Mouse (Mus musculus): ENCODE results near the gene Swsap1.
A peak's percentile ranks its signal among the peaks of the same experiment; 100 is the strongest.

Swsap1 gene

DNA sequence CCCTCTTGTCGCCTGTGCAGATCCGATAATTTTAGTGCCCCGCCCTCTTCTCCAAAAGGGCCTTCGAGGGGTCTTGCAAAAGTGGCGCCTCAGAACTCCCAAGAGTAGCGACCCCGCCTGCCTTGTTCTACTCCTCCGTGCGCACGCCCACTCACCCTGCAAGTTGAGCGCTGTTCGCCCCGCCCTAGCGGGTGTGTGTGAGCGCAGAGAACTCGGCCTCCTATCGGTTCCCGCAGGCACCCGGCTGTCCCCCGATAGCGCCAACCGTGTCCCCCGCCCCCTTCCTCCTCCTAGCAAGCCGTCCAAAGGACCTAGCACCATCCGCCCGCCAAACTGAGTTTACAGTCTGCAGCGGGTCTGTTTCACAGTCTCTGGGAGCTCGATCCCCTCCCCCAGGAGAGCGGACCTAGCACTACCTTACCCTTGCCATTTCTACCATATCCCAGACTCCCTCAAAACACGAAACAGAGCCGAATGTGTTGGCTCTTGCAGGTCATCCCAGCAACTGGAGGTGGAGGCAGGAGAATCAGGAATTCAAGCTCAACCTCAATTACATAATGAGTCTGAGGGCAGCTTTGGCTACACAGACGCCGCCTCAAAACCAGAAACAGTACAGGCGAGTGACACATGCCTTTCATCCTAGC is 7.0 kb downstream of the Swsap1 start:
- DNase-seq (ENCODE audit: low spot score in 2 of 2) = peak in 1 of 2 experiments; percentile 44

DNA sequence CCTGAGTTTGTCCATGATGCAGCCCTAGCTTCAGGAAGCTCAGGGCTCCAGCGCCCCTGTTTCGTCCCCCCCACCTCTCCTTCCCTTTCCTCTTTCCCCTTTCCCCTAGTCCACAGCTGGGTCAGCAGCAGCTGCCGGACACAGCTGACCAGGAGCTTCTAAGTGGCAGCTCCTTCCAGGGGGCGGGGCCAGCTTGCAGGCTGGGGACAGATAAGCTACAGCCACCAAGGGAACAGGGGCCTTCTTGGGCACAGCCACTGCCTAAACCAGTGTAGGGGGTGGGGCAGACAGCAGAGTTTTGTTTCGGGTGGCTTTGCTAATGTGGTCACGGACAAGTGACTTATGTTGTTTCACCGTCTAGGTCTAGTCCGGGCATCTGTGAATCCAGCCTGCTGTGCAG is 7.9 kb downstream of the Swsap1 start, which contains the start of gene Epor:
TSS of gene Epor (minus strand) at position 90 of the 400 bp plus-strand sequence.
- no peak for DNase-seq (ENCODE audit: low spot score in 2 of 2)

DNA sequence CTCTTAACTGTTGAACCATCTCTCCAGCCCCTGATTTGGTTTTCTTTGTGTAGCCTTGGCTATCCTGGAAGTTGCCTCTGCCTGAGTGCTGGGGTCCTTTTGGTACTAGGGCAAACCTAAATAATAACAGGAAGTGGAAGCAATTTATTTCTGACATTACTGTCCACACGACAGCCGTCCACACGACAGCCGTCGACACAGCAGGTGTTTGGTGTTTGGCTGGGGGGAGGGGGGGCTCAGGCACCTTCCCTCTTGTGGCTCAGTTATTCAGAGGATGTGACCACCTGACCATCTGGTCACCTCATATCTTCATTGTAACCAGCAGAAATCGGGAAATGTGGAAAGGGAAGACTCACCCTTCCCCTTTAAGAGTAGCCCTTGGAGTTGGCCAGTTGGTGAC is 13.3 kb downstream of the Swsap1 start:
- no peak for DNase-seq (ENCODE audit: low spot score in 2 of 2)

DNA sequence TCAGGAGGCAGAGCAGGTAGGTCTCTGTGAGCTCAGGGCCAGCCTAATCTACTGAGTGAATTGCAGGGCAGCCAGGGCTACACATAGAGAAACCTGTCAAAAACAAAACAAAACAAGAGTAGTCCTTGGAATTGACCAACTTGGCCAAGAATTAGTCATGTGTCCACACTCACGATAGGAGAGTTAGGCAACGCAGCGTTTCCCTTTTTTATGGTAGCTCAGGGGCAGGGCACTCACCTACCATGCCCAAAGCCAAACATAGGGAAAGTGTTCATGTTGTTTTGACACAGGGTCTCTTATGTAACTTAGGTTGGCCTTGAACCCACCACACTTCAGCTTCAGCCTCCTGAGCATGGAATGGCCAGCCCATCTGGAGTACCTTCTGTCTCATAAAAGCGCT is 13.7 kb downstream of the Swsap1 start:
- no peak for DNase-seq (ENCODE audit: low spot score in 2 of 2)

DNA sequence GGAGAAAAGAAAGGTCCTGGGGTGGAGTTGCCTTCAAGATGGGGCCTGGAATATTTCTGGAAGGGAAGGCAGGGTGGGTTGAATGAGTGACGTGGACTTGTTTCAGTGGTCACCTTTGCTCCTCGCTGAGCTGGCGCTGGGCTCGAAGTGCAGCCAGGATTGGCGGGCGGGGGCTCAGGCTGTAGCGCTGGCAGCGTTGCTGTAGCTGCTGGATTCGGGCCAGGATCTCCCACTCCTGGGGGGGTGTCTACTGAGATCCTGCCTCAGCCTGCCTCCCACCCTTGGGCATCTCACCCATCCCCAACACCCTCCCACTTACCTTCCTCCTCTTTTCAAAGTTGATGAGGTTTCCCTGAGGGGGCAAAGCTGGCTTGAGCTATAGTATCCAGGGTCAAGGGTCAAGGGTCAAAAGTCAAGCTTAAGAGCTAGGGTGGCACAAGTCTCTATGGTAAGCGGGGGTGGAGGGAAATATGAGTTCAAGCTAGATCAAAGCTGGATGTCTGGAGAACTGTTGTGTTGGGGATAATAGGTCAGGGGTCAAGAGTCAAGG is 21.1 kb downstream of the Swsap1 start:
- DNase-seq (ENCODE audit: low spot score in 2 of 2) = no peak

DNA sequence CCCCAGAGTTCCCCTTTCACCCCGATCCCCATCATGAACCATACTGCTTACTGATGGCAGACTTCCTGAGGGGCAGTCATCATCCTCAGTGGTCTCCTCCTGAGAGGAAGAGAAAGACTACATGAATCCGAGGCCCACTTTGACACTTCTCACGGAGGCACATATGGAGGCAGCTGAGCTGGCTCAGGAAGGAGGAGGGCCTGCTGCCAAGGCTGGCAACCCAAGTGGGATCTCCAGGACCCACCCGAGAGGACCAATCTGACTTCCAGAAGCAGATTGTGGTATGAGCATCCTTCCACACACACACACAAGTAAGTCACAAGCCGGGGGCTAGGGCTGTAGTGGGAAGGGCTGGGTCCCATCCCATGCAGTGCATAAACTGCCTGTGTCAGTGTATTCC is 21.8 kb downstream of the Swsap1 start:
- no peak for DNase-seq (ENCODE audit: low spot score in 2 of 2)

DNA sequence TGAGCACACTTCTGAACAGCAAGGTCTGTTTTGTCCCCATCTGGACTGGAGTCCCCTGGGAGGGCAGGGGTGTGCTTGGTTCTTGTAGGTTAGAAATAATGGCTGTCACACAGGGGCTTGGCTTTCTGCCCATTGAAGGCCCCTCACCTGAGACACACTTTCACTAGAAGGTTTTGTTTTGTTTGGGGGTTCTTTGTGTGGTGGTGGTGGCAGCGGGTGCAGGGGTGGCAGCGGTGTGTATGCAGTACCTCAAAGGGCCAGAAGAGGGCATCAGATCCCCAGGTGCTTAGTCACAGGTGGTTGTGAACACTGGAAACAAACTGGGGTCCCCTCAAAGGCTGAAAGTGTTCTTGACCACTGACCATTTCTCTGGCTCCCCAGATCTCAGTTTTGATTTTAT is 22.4 kb downstream of the Swsap1 start:
- peak in 1 of 2 experiments; percentile 48 for DNase-seq (ENCODE audit: low spot score in 2 of 2)

DNA sequence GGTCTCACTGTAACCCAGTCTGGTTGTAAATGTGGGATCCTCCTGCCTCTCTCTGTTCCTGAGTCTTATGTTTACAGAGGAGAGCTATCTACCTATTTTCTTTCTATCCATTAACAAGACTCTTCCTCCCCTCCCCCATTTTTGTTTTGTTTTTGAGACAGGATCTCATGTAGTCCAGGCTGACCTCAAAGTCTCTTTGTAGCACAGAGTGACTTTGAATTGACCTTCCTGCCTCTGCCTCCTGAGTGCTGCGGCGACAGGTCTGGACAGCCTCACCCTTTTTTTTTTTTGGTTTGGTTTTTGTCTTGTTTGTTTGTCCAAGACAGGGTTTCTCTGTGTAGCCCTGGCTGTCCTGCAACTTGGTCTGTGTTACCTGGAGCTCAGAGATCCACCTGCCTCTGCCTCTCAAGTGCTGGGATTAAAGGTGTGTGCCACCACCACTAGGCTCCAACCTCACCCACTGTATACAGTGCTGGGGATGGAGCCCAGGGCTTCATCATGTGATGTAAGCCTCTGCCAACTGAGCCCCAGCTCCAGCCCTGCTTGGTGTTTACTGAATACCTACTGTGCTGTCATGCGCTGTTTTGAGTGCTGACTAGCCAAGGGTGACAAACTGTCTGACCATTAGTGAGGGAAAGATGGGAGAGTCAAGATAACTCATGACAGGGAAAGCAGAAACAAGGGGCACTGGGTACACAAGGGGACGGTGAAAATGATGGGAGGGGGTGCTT is 23.0 kb downstream of the Swsap1 start:
- no peak for DNase-seq (ENCODE audit: low spot score in 2 of 2)

DNA sequence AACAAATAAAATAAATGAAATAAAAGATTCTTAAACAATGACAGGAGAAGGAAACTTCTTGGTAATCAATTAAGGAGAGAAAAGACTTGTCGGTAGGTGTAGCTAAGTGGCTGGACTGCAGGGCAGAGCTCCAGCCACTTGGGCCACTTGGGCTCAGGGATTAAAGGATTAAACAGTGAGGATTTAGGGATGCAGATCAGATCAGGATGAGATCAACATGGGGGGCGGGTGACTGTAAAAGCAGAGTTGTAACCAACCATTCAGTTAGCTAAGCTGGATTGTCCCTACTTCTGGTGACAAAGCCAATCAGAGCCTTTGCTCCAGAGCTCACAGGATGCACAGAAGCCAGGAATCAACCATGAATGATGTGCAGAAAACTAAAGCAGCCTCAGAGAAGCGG is 28.4 kb downstream of the Swsap1 start:
- DNase-seq (ENCODE audit: low spot score in 2 of 2) = no peak

DNA sequence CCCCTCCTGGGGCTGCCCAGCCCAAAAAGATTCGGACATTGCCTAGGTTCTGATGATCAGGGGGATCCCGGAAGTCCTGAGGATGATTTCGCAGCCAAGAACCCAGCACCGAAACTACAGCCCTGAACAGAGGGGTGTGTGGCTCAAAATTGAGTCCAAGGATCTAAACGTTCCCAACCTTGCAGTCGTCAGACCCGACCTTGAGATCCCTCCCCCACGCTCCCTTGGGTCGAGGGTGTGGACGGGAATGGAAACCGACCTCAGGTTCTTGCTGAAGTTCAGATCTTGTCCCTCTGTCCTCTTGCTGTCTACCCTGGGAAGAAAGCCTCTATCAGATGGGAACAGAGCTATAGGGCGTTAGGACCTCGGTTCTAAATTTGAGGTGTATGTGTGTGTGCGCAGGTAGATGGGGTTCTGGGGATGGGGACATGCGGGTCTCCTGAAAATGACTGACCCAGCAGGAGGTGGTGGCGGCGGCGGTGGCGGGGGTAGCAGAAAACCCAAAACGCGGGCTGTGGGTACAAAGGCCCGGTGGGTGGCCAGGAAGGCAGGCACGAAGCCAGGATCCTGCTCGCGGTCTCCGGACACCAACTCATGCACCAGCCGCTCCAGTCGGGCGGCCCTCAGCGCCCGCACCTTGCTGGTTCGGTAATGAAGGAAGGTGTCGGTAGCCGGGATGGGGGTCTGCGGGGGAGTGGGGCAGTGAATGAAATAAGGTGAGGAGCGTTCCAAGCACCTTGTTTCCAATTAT is 32.2 kb downstream of the Swsap1 start:
- DNase-seq (ENCODE audit: low spot score in 2 of 2) = no peak

DNA sequence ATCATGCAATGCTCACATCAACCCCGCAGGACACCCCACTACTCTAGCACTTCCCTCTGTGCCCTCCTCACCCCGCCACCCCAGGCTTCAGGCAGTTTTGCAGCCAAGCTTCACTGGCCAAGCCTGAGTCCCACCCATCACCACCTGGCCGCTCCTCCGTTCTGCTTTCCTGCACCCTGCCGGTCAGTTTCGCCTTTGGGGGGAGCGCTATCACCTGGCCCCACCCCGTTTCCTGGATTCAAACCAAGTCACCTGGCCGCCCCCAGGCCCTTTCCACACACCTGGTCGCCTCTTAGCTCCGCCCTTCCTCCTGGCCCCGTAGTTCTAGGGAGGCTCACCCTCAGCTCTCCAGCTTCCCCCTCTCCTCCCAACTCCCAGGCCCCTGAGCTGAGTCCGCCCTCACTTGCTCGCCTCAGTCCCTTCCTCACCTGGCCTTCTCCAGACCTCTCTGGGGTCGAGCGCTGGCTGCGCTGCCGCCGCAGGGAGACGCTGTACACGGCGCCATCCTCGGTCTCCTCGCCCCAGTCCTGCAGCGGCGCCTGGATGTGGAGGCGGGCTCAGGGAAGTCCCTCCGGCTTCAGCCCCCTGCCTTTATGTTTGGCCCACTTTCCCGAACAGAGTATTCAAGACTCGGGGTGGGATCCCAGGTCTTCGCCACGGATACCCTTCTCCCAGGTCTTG is 33.0 kb downstream of the Swsap1 start:
- DNase-seq (ENCODE audit: low spot score in 2 of 2) = no peak

DNA sequence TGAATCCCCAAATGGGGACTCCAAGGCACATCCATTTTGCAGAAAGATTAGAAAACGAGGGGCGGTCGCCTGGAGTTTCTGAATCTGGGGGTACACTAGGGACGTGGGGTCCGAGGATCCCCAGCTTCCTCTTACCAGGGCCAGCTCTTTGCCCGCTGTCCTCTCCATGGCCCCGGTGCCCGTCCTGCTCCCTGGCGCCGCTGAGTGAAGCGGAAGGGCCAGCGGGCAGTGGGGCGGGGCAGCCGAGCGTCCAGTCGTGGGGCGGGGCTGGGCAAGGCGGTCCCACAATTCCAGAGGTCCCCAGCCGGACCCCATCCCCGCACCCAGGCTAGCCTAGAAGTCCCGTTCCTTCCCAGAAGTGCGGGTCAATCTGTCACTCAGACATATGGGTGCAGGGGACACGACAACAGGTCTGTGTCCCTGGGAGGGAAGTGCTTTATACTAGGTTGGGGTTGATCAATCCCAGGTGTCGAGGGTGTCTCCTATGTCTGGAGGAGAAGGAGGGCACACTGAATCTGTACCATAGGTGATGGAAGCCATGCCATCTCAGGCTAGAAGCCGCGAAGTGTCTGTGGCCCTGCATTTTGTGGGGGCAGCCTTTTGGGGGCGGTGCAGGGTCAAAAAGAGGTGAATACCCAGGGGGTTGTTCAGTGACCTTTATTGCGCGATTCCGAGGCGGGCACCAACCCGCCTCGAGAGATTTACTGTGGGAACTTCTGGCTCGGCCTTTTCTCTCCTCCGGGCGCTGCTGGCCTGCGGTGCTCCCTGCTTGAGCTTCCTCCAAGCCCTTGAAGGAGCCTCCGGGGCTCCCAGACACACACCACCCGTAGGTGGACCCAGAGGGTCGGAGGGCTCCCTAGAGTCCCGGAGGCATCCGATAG is 33.9 kb downstream of the Swsap1 start, which contains the start of gene Rgl3:
TSS of gene Rgl3 (minus strand) at position 217 of the 881 bp plus-strand sequence.
- DNase-seq (ENCODE audit: low spot score in 2 of 2) = no peak

DNA sequence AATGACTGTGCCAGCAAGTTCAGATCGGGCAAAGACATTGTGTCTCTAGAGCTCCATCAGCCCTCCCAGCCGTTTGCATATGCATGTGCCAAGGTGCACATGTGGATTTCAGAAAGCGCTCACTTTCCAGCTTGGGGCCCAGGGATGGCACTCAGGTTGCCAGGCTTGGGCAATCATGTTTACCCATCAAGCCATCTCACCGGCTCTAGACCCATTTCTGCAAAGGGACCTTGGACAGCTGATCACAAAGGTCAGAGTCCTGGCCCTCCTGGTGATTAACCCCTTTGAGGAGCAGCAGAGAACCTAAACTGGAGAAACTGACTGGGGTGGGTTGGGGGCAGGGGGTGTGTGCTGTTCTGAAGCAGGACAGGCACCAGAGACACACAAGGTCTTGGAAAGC is 36.7 kb downstream of the Swsap1 start:
- DNase-seq (ENCODE audit: low spot score in 2 of 2) = no peak

DNA sequence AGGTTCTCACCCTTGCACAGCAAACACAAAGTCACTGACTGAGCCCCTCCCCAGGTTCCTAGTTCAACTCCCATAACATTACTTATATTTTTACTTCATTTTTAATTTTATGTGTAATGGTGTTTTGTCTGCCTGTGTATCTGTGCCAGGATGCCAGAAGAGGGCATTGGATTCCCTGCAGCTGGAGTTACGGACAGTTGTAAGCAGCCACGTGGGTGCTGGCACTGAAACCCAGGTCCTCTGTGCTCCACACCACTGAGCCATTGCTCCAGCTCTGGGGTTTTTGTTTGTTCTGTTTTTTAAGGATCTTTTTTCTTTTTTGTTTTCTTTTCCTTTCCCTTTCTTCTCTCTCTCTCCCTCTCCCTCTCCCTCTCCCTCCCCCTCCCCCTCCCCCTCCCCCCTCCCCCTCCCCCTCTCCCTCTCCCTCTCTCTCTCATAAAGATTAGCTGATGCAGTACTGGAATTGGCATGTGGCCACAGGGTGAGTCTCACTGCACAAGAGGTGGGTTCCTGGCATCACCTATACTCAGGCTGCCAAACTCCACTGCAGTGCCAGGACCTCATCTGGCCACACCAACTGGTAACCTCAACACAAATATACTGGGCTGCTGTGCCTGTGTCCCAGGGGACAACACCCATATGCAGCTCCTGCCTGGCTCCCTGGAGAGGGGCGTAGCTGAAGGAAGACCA is 40.8 kb downstream of the Swsap1 start:
- DNase-seq (ENCODE audit: low spot score in 2 of 2) = no peak

DNA sequence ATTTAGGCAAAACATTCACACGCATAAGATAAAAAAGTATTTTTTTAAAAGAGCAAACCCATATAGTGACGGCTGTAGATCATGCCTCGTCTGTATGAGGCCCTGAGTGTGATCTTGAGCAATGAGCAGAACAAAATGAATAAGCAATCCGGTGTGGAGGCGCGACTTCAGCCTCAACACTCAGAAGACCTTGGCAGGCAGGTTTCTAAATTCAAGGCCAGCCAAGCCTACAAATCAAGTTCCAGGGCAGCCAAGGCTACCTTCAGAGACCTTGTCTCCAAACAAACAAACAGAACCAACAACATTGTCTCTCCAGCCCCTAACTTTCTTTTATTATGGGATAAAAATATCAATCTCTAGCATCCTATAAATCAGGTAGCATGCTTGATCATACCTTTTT is 44.7 kb downstream of the Swsap1 start:
- no peak for DNase-seq (ENCODE audit: low spot score in 2 of 2)

DNA sequence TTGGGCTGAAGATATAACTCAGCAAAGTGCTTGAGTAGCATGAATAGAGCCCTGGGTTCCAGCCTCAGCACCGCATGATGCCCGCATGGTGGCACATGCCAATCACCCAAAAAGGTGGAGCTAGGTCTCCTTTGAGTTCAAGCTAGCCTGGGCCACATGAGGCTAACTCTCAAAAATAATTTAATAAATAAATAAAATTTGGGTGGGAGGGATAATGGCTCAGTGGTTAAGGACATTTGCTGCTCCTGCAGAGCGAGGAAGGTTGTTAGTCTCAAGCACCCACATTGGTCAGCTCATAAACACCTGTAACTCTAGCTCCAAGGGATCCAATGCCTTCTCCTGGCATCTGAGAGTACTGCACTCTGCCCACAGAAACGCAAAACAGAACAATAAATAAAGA is 46.1 kb downstream of the Swsap1 start:
- no peak for DNase-seq (ENCODE audit: low spot score in 2 of 2)

DNA sequence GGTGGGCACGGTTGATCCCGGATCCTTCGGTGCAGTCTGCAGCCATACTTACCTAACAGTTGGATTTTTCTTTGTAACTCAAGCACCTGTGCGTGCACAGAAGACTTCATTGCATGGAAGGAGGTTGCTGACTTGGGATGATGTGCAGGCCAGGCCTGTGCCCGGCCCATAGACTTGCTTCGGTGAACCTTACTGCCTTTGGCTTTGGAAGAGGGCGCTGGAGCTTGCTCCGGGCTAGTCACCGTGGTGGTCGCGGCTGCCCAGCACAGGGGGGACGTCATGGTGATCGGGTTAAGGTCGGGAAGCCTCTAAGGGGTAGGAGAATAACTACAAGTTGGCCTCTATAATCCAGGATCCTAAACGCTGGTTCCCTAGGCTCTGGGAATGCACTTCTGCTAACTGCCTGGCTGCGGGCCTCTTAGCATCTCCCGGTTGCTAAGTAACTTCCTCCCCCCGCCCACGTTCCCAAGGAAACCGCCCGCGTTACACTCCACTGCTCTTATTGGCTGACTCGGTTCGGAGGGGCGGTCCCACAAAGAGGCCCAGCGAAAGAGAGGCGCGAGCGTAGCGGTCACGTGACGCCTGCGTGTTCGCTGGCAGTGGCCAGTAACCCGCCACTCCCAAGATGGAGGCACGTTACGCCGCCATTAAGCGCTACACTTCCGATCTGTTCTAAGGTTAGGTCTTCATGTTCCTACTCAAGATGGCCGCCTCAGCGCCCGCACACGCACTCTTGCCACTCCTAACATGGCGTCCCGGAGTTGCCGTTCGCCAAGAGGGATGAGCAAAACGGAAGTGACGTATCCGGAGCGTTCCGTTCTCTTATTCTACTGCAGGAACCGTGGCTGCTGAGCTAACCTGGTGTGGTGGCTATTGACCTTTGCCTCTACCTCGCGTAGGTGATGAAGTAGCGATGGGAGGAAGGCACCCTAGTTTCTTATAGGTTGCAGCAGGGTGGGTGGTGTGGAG is 46.9 kb downstream of the Swsap1 start, which contains the start of the genes Ccdc151 and Prkcsh:
TSS of gene Ccdc151 (minus strand) at position 441 of the 969 bp plus-strand sequence.
TSS of gene Prkcsh (plus strand) at position 613 of the 969 bp plus-strand sequence.
- DNase-seq (ENCODE audit: low spot score in 2 of 2) = peak; percentile 96 to 98

DNA sequence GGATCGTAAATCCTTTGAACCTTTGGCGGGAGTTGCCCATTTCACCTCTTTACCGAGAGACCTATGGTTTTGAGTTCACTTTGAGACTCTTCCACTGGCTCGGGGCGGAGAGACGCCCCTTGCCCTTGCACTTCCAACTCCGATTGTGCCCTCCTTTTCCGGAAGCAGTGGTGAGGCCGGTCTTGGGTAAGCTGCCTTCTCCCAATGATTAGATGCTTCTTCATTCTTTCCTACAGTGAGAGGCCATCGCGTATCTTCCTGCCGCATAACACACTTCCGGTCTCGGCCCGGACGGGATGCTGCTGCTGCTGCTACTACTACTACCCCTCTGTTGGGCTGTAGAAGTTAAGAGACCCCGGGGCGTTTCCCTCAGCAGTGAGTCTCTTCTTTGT is 47.6 kb downstream of the Swsap1 start:
- no peak for DNase-seq (ENCODE audit: low spot score in 2 of 2)

DNA sequence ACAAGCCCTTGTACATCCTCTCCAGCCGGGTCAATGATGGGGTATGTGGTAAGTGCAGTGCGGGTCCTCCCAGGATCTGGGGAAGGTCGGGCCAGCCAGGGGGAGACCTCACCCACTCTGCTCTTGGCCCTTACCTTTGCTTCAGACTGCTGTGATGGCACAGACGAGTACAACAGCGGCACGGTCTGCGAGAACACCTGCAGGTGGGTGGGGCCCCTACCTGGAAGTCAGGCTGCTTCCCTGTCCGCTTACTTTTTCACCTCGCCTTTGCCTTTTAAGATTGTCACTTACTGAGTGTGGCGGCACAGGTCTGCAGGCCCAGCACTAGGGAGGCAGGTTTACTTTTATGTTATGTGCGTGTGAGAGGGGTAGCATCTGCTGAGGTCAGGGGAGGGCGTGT is 49.0 kb downstream of the Swsap1 start:
- DNase-seq (ENCODE audit: low spot score in 2 of 2) = no peak
